Mouse (Mus musculus) heart, adult 2 months (tissue): ENCODE measurements at regions not wholly inside any gene's neighbourhood (a gene's known extent, or its start where the extent isn't known, plus 50 kb on each side); places are given as distances from the start of the nearest gene placed in this dataset.
A peak's percentile ranks its signal among the peaks of the same experiment; 100 is the strongest.

Experiments used
- DNase-seq, 2 experiments: peaks; one replicate each; pipeline ENCODE4 v3.0.0; 2021
- H3K27ac ChIP-seq: fragments of 200-600 bp; 2 replicates; pipeline ENCODE4 v1.8.1; 2022
- H3K27me3 ChIP-seq: fragments of 200-500 bp; 2 replicates; pipeline ENCODE4 v1.6.1; 2012; ENCODE audit warnings: mild to moderate bottlenecking, low read length, inconsistent platforms, mixed read lengths; ENCODE audit not compliant: control insufficient read depth, insufficient read depth
- H3K36me3 ChIP-seq: fragments of 200-500 bp; 2 replicates; pipeline ENCODE4 v1.6.1; 2012; ENCODE audit warnings: low read length, inconsistent platforms; ENCODE audit not compliant: control insufficient read depth, insufficient read depth
- H3K4me1 ChIP-seq: fragments of 200-500 bp; 2 replicates; pipeline ENCODE4 v1.6.1; 2011; ENCODE audit warnings: low read length; ENCODE audit not compliant: control insufficient read depth, insufficient read depth
- H3K4me3 ChIP-seq: fragments of 200-600 bp; 2 replicates; pipeline ENCODE4 v1.8.1; 2022
- H3K79me2 ChIP-seq: fragments of 200-500 bp; replicated peaks from 2 replicates; pipeline ENCODE4 v1.6.1; 2012; ENCODE audit warnings: mild to moderate bottlenecking, inconsistent platforms, low read length, moderate library complexity, mixed read lengths; ENCODE audit not compliant: control insufficient read depth, insufficient read depth
- H3K9ac ChIP-seq: fragments of 200-500 bp; 2 replicates; pipeline ENCODE4 v1.6.1; 2012; ENCODE audit warnings: low read depth, mild to moderate bottlenecking, control low read depth, inconsistent platforms, low read length, mixed read lengths
- CTCF ChIP-seq: fragments of 200-600 bp; IDR thresholded peaks from 2 replicates; pipeline ENCODE4 v1.8.1; 2022; ENCODE audit warnings: antibody characterized with exemption, mild to moderate bottlenecking, moderate library complexity
- EP300 ChIP-seq: fragments of 200-500 bp; IDR thresholded peaks from 2 replicates; pipeline ENCODE4 v1.6.1; 2011; ENCODE audit warnings: low read depth, low read length, control low read depth; ENCODE audit not compliant: insufficient read depth
- POLR2A ChIP-seq: fragments of 200-500 bp; IDR thresholded peaks from 2 replicates; pipeline ENCODE4 v1.6.1; 2011; ENCODE audit warnings: mild to moderate bottlenecking, low read depth, low read length, control low read depth; ENCODE audit not compliant: insufficient read depth
- WGBS: fragments of 180-500 bp; shearing (Covaris S2); methylation state at CpG from one replicate; pipeline ENCODE4 v1.1.7; 2018; 5-methylcytosine and 5-hydroxymethylcytosine counted together
- intact Hi-C: fragments of 180-260 bp; cut with DNase I; formaldehyde crosslinking; loops from one replicate; pipeline ENCODE4 v1.15.1; 2025

DNA sequence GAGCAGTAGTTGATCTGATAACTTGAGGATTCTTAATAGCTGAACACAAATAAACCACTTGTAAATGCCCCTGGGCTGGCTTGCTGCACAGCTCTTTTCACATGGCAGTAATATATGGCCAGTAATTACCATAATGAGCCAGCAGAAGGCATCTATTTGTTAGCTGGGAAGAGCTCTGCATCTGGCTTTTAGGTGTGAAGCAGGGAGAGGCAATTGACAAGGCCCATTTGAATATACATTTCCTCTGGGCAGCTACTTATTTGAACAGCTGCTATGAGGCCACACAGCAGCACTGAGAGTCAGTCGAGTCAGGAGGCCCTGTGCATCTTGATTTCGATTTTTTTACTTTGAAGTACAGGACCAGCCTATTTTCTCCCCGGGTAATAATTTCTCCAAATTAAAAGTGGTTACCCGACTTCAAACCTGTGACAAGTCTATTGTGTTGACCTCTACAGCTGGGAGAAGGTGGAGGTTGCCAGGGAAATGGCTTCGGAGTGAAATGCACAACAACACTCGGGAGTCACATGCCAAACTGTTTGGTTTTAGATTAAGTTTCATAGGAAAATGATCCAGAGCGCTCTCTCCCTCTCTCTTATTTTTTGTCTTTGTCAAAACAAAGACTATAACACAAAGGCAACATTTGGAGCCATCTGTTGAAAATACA lies 114.5 kb downstream of the Sem1 start:
- Histone ChIP-seq H3K9ac (no peak overlapping the region), H3K79me2 (no peaks in the 10 kb centered on the region), H3K4me1 (no peaks in the 10 kb centered on the region; the same call in 1 of the 2 replicates), H3K27ac (no peak overlapping the region), H3K36me3 (peaks cover 2% of the 10 kb centered on the region), H3K4me3 (no peak overlapping the region), H3K27me3 (no peaks in the 10 kb centered on the region)
- WGBS: 45% methylated on average over 7 of the region's 7 CpGs
- DNase-seq: no peak
- intact Hi-C loops: loop anchor here (5.0 kb wide), 1 partner anchor 418 kb away; the partner anchor contains the start of gene Dlx5
- TF ChIP-seq EP300: no peak
- TF ChIP-seq CTCF: peak; percentile 35

DNA sequence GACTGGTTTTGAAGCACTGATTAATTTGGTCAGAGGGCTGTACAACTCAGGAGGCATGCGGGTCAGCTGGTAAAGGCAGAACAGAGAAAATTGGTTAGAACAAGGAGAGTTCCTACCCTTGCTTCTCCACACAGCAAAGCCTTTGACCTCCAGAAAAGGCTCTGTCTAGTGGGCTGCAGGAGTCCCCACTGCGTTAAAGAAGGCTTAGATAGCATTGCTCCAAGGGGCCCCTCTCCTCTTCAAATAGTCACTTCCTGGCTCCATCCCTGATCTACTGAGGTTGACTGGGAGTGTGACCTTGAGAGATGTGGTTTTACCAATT lies 118.6 kb downstream of the Sem1 start:
- 54% methylated on average over 2 of the region's 2 CpGs for WGBS
- H3K27me3 ChIP-seq: no peaks in the 10 kb centered on the region
- intact Hi-C loops: loop anchor here (5.0 kb wide), 1 partner anchor 422 kb away; the partner anchor contains the start of gene Dlx5

GRCm38 (mm10) chr6:6459006-6459917 lies 119.2 kb downstream of the Sem1 start:
- Histone ChIP-seq H3K4me1 (no peaks in the 10 kb centered on the region), H3K4me3 (no peak overlapping the region), H3K9ac (no peak overlapping the region), H3K36me3 (no peaks in the 10 kb centered on the region), H3K27me3 (no peaks in the 10 kb centered on the region), H3K27ac (no peak overlapping the region), H3K79me2 (no peaks in the 10 kb centered on the region)
- no peak for DNase-seq
- WGBS: 53% methylated on average over 14 of the region's 14 CpGs
- no peak for TF ChIP-seq CTCF
- no peak for TF ChIP-seq POLR2A
- intact Hi-C loops: no loop called here

More for the DNA sequence above, 118.6 kb downstream of the Sem1 start:
- Histone ChIP-seq H3K9ac (no peak overlapping the region), H3K4me1 (no peaks in the 10 kb centered on the region), H3K27ac (no peak overlapping the region), H3K79me2 (no peaks in the 10 kb centered on the region), H3K36me3 (no peaks in the 10 kb centered on the region), H3K4me3 (no peak overlapping the region)
- no peak for TF ChIP-seq CTCF
- DNase-seq: no peak

DNA sequence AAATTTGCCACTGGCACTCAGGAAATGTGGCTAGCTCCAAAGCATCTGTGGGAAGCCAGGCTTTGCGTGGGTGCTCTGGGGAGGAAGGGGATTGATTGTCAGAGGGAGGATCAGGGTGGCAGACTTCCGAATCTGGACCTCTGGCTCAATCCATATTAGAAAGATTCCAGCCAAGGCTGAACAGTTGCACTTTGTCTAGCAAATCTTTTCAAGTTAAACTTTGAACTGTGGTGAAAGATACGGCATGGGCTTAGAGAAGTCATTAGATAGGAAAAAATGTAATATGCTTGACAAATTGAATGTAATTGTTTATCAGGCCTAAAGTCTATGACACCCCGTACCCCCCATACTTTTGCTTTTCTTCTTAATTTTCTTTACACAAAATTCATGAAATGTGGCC lies 120.7 kb downstream of the Sem1 start:
- intact Hi-C loops: no loop called here
- no peaks in the 10 kb centered on the region for H3K27me3 ChIP-seq
- no peak overlapping the region for H3K27ac ChIP-seq
- no peak for DNase-seq
- no peak overlapping the region for H3K4me3 ChIP-seq
- no peaks in the 10 kb centered on the region for H3K79me2 ChIP-seq
- H3K4me1 ChIP-seq: no peaks in the 10 kb centered on the region
- WGBS: 71% methylated on average over 4 of the region's 4 CpGs
- no peak overlapping the region for H3K9ac ChIP-seq
- H3K36me3 ChIP-seq: no peaks in the 10 kb centered on the region
- TF ChIP-seq EP300 (no peak), CTCF (no peak), POLR2A (no peak)

DNA sequence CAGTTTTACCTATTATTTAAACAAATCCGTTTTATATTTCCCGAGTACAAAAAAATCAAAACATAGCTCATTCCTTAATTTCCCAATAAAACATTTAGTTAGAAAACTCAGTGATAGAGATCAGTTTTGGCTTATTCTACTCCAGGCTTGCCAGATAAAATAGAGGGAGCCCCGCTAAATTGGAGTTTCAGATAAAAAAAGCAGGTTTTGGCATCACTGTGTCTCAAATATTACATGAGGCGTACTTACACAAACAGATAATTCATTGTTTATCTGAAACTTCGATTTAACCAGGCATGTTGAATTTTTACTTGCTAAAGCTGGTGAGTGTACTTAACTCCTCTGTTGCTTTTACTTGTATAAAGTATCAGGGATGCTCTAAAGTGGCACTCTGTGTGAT lies 121.5 kb downstream of the Sem1 start:
- Histone ChIP-seq H3K79me2 (no peaks in the 10 kb centered on the region), H3K4me1 (no peaks in the 10 kb centered on the region), H3K27me3 (no peaks in the 10 kb centered on the region), H3K4me3 (no peak overlapping the region), H3K36me3 (no peaks in the 10 kb centered on the region), H3K9ac (no peak overlapping the region), H3K27ac (no peak overlapping the region)
- no peak for DNase-seq
- TF ChIP-seq POLR2A (no peak), CTCF (no peak), EP300 (no peak)
- 70% methylated on average over 5 of the region's 5 CpGs for WGBS
- intact Hi-C loops: no loop called here

DNA sequence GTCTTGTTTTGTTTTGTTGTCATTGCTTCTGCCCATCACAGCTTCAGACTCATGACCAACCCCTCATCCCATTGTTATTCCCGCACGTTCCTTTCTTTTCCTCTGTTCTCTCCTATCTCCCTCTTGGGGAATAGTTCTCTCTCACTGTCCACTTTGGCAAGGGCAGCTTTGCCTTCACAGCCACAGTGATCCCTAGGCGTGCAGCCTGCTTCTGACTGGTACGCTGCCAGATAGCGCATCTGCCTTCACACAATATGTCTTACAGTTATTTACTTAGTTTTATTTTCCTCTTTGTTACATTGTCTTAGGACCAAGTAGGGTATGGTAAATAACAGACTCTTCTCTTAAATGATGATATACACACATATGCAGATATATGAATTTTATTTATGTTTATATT lies 122.9 kb downstream of the Sem1 start:
- no peak for DNase-seq
- no peaks in the 10 kb centered on the region for H3K79me2 ChIP-seq
- 72% methylated on average over 5 of the region's 5 CpGs for WGBS

More for the DNA sequence above, 122.9 kb downstream of the Sem1 start:
- no peaks in the 10 kb centered on the region for H3K36me3 ChIP-seq
- intact Hi-C loops: no loop called here
- H3K27me3 ChIP-seq: no peaks in the 10 kb centered on the region
- TF ChIP-seq POLR2A: no peak
- H3K27ac ChIP-seq: no peak overlapping the region
- no peaks in the 10 kb centered on the region for H3K4me1 ChIP-seq
- H3K9ac ChIP-seq: no peak overlapping the region
- no peak overlapping the region for H3K4me3 ChIP-seq
